Mouse (Mus musculus) ES-Bruce4 (cell line): ENCODE measurements around the gene Hcfc2. TPM values are rescaled to one million over a fixed set of nuclear protein-coding genes. Genes with fewer than 3 reads are reported as not detected.
A peak's percentile ranks its signal among the peaks of the same experiment; 100 is the strongest.

Experiments used
- H3K27ac ChIP-seq: 2 replicates; pipeline ENCODE4 v1.5.1; 2012; ENCODE audit warnings: low read length, inconsistent platforms; ENCODE audit not compliant: insufficient read depth
- H3K27me3 ChIP-seq: 2 replicates; pipeline ENCODE4 v1.6.1; 2012; ENCODE audit warnings: mild to moderate bottlenecking, low read length, inconsistent platforms; ENCODE audit not compliant: control insufficient read depth, poor library complexity, insufficient read depth, severe bottlenecking
- H3K36me3 ChIP-seq: 2 replicates; pipeline ENCODE4 v1.6.1; 2012; ENCODE audit warnings: inconsistent platforms, mild to moderate bottlenecking, low read length, moderate library complexity; ENCODE audit not compliant: control insufficient read depth, poor library complexity, insufficient read depth, severe bottlenecking
- H3K4me1 ChIP-seq: one replicate; pipeline ENCODE4 v1.8.1; 2011; ENCODE audit warnings: low read length; ENCODE audit not compliant: control insufficient read depth, insufficient read depth
- H3K4me3 ChIP-seq: 2 replicates; pipeline ENCODE4 v1.5.1; 2011; ENCODE audit warnings: low read depth, mild to moderate bottlenecking, low read length
- H3K9ac ChIP-seq: 2 replicates; pipeline ENCODE4 v1.6.1; 2012; ENCODE audit warnings: low read depth, mild to moderate bottlenecking, inconsistent platforms; ENCODE audit not compliant: poor library complexity, severe bottlenecking
- H3K9me3 ChIP-seq: replicated peaks from 2 replicates; pipeline ENCODE4 v1.6.1; 2012; ENCODE audit warnings: mild to moderate bottlenecking, low read length, inconsistent platforms; ENCODE audit not compliant: control insufficient read depth, poor library complexity, insufficient read depth, severe bottlenecking
- CTCF ChIP-seq: IDR thresholded peaks from one replicate; pipeline ENCODE4 v1.8.1; 2011; ENCODE audit warnings: low read depth, low read length
- EP300 ChIP-seq: IDR thresholded peaks from 2 replicates; pipeline ENCODE4 v1.6.1; 2011; ENCODE audit warnings: low read depth, low read length; ENCODE audit not compliant: insufficient read depth
- POLR2A ChIP-seq: IDR thresholded peaks from one replicate; pipeline ENCODE4 v1.8.1; 2011; ENCODE audit warnings: low read length; ENCODE audit not compliant: insufficient read depth
- polyA plus RNA-seq: library from polyadenylated mRNA; stranded (reverse); fragments of >200 nt; gene quantifications from 2 replicates; pipeline ENCODE4 v1.2.4, GENCODE M21; 2011; ENCODE audit warnings: low read depth; ENCODE audit not compliant: missing spikeins, insufficient read depth, insufficient read length

Gene Hcfc2
- polyA plus RNA-seq, 1 experiment, result 8.6 TPM

- Histone ChIP-seq H3K36me3 (peaks cover 26% of the 10 kb centered on the region), H3K9ac (no peak overlapping the region), H3K4me3 (no peak overlapping the region), H3K9me3 (no peaks in the 10 kb centered on the region), H3K4me1 (peaks cover 9% of the 10 kb centered on the region), H3K27me3 (no peaks in the 10 kb centered on the region), H3K27ac (no peak overlapping the region)
- TF ChIP-seq EP300 (no peak), CTCF (no peak), POLR2A (no peak)
Measured at GRCm38 (mm10) chr10:82761037-82761811, 65.3 kb downstream of the Hcfc2 start.

DNA sequence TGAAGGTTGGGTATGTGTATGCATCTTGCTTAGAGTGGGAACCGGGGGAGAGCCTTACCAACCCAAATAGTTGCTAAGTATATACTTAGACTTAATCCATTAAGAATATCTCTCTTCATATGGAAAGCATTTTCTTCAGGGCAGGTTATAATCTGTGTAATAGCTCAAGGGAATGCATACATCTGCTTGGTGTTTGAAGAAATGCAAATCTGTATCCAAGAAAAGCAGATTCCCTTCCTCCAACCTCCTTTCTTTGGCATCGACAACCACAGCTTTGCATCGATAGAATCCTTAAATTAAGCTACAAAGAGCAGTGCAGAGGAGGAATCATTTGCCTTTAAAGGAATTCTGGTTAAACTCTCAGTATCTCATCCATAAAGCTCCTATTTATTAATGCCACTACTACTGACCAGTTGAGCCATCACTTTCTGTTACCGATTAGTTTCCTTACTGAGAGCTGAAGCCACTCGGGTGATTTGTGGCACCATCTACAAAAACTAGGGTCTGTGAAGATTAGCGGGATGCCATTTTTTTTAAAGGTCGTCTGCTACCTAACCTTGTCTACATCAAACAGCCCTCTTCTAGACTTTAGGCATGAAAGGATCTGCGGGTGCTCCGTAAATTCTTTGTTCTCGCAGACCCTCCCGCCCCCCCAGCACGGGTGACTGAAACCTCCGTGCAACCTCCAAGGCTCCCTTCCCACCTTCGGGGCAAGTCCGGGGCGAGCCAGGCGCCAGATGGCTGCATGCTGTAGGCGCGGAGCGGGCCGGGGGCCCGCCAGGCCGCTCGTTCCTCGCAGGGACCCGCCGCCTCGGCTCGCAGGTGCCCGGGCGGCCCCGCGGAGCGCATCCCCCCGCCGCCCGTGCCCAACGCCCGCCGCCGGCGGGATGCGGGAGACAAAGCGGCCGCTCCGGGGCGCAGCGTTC is 67.1 kb downstream of the Hcfc2 start:
- Histone ChIP-seq H3K4me3 (peak overlapping the region; percentile 79), H3K9ac (peak overlapping the region; percentile 99), H3K27ac (peak overlapping the region; percentile 51), H3K9me3 (no peaks in the 10 kb centered on the region), H3K4me1 (peaks cover 9% of the 10 kb centered on the region), H3K27me3 (no peaks in the 10 kb centered on the region), H3K36me3 (peaks cover 21% of the 10 kb centered on the region)
- no peak for TF ChIP-seq POLR2A
- TF ChIP-seq EP300, result no peak
- TF ChIP-seq CTCF, result no peak

- Histone ChIP-seq H3K9me3 (no peaks in the 10 kb centered on the region), H3K36me3 (peaks cover 12% of the 10 kb centered on the region; the same call in 1 of the 2 replicates), H3K4me3 (peak within 1 kb of the TSS; percentile 85), H3K9ac (peak within 1 kb of the TSS; percentile 99), H3K27ac (peak within 1 kb of the TSS; percentile 87), H3K4me1 (peaks cover 7% of the 10 kb centered on the region), H3K27me3 (no peaks in the 10 kb centered on the region)
- TF ChIP-seq EP300 (peak; percentile 38; the same call in 1 of the 2 replicates), POLR2A (peak; percentile 59), CTCF (no peak)
Measured at GRCm38 (mm10) chr10:82763840-82764631, 68.1 kb downstream of the Hcfc2 start, which contains the start of gene Nfyb. Gene Nfyb (minus strand): TSS chr10:82764144.

- Histone ChIP-seq H3K4me1 (peaks cover 2% of the 10 kb centered on the region), H3K9me3 (no peaks in the 10 kb centered on the region), H3K27ac (no peak overlapping the region; the same call in 1 of the 2 replicates), H3K27me3 (no peaks in the 10 kb centered on the region), H3K36me3 (no peaks in the 10 kb centered on the region), H3K4me3 (peak overlapping the region; percentile 22; the same call in 1 of the 2 replicates), H3K9ac (no peak overlapping the region)
- no peak for TF ChIP-seq POLR2A
- TF ChIP-seq EP300, result 0 out of 2 replicates have a peak, but pooled peaks have one; percentile 8
- no peak for TF ChIP-seq CTCF
Measured at GRCm38 (mm10) chr10:82768901-82769300, 72.9 kb downstream of the Hcfc2 start.

- Histone ChIP-seq H3K4me3 (no peak overlapping the region), H3K9me3 (no peaks in the 10 kb centered on the region), H3K27ac (0 out of 2 replicates have a peak overlapping the region, but pooled peaks have one; percentile 47), H3K36me3 (no peaks in the 10 kb centered on the region), H3K4me1 (peaks cover 2% of the 10 kb centered on the region), H3K27me3 (no peaks in the 10 kb centered on the region), H3K9ac (no peak overlapping the region)
- TF ChIP-seq EP300, result no peak
- no peak for TF ChIP-seq POLR2A
- no peak for TF ChIP-seq CTCF
Measured at GRCm38 (mm10) chr10:82770713-82771112, 74.8 kb downstream of the Hcfc2 start.
